Mouse (Mus musculus): Measurements from ENCODE around the gene Anxa1.
A peak's percentile ranks its signal among the peaks of the same experiment; 100 is the strongest.

Gene Anxa1

GRCm38 (mm10) chr19:20381207-20381752, 9.5 kb downstream of the Anxa1 start:
- no peak for DNase-seq (ENCODE audit: low read depth, low spot score)

GRCm38 (mm10) chr19:20370175-20370574, 20.6 kb downstream of the Anxa1 start:
- no peak for DNase-seq (ENCODE audit: low read depth, low spot score)

DNA sequence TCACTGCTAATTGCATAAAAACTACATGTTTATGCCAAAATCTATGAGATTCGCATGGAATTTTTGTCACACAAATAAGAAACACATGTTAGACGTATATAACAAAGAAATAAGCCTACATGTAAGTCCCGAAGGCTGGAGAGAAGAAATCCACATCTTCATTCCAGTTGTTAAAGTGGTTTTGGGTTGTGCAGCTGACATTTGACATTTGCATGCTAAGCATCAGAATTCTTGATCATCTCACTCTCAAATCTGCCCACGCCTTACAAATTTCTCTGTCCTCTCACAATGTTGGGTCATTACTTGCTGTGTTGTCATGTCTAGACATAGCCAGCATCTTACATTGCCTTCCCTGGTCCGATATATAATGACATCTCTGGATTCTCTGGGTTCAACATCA, 24.2 kb downstream of the Anxa1 start:
- DNase-seq (ENCODE audit: low read depth, low spot score), result no peak

GRCm38 (mm10) chr19:20366010-20366409, 24.7 kb downstream of the Anxa1 start:
- DNase-seq (ENCODE audit: low read depth, low spot score), result no peak

DNA sequence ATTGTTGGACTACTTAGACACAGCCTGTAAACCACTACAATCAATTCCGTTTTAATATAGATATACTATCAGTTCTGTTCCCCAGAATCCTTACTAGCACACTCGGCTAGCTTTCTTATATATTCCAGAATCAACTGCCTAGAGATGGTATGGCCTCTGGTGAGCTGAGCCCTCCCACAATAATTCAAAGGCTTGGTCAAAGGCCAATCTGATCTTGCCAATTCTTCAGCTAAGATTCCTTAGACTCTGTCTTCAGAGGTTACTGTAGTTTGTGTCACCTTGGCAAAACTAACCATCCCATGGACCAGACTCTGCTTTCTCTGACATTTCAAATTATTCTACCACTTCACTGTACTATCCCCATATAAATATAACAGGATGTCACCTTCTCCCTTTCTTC, 25.4 kb downstream of the Anxa1 start:
- DNase-seq (ENCODE audit: low read depth, low spot score), result no peak

DNA sequence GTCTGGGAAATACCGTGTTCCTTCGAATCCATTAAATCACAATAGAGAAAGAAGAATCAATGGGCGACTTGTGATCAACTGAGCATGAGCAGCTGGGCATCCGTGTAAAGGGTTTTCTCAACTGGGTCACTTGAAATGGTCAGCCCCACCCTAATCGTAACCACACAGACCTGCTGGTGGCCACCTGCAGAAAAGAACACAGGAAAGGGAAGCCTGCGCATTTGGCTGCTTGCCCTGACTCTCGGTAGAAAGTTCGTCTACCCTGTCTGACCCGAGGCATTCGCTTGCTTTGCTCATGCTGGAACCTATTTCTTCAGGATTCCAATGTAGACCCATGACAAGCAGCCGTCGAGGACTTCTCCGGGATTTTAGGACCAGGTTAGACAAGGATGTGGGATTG, 25.8 kb downstream of the Anxa1 start:
- no peak for DNase-seq (ENCODE audit: low read depth, low spot score)

GRCm38 (mm10) chr19:20363221-20363620, 27.5 kb downstream of the Anxa1 start:
- no peak for DNase-seq (ENCODE audit: low read depth, low spot score)

GRCm38 (mm10) chr19:20361917-20362577, 28.7 kb downstream of the Anxa1 start:
- DNase-seq (ENCODE audit: low read depth, low spot score), result no peak

GRCm38 (mm10) chr19:20358679-20359078, 32.1 kb downstream of the Anxa1 start:
- no peak for DNase-seq (ENCODE audit: low read depth, low spot score)

GRCm38 (mm10) chr19:20345317-20345917, 45.3 kb downstream of the Anxa1 start:
- peak; percentile 46 for DNase-seq (ENCODE audit: low read depth, low spot score)

DNA sequence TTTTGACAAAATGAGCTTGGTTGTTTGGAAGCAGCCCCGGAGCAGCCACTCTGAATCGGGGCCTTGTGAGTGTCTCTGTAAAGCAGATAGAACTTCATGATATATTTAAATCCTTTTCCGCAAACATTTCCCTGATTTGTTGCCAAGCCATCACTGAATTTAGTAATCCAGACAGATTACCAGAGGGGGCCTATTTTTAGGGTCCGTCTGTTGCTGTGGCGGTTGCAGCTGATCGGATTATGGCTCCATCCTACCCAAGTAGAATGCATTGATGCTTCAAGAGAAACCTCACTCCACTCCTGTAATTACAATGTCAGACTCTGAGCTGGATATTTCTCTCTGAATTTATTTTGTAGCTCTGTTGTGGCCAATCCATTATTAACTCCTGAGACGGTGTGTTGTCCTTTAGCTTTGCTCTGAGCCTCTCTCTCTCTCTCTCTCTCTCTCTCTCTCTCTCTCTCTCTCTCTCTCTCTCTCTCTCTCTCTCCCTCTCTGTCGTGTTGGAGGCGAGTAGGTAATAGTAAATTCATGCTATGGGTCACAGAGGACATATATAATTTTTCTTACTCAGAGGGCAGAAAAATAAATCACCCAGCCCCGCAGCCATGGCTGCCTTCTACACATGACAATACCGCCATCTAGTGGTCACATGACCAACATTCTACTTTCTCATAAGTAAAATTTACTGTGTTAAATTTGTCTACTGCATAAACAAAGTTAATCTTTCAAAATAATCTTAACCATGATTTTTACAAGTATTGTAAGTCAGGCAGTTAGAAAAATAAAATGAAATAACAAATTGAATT, 46.0 kb downstream of the Anxa1 start:
- DNase-seq (ENCODE audit: low read depth, low spot score), result no peak

DNA sequence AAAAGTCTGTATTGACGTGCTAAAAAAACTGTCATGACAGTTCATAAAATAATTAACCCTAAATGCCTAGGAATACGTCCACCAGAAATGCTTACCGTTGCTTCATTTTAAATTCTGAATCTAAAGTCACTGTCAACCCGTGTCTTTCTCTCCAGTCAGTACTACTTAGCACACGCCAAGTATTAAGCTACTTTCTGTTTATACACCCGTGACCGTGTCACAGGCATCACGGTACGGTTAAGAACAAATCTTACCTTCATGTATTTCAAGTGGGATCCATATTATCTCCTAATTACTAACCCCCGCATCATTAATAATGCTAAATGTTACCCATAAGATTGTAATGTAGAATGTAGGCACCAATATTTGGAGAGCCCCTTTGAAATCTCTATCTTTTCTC, 46.7 kb downstream of the Anxa1 start:
- DNase-seq (ENCODE audit: low read depth, low spot score), result no peak
